Mouse (Mus musculus) bone marrow macrophage, adult 2 months (primary cell): Measurements from ENCODE around the gene Pisd. TPM values are rescaled to one million over a fixed set of nuclear protein-coding genes. Genes with fewer than 3 reads are reported as not detected.
"Not testable (repeated sequence)": the region's sequence is repeated elsewhere in the genome, so short reads cannot be mapped to it uniquely, and the experiment has no call there.

Source experiments
- H3K27ac ChIP-seq: 2 replicates; pipeline ENCODE4 v1.5.1; 2012; ENCODE audit warnings: low read depth, low read length; ENCODE audit not compliant: insufficient read depth
- H3K4me1 ChIP-seq: 2 replicates; pipeline ENCODE4 v1.6.1; 2012; ENCODE audit warnings: low read length; ENCODE audit not compliant: control insufficient read depth, insufficient read depth
- H3K4me3 ChIP-seq: 2 replicates; pipeline ENCODE4 v1.5.1; 2012; ENCODE audit warnings: mild to moderate bottlenecking, low read length, moderate library complexity; ENCODE audit not compliant: insufficient read depth
- CTCF ChIP-seq: IDR thresholded peaks from 2 replicates; pipeline ENCODE4 v1.5.1; 2012; ENCODE audit warnings: low read depth, mild to moderate bottlenecking, low read length, moderate library complexity
- POLR2A ChIP-seq: IDR thresholded peaks from 2 replicates; pipeline ENCODE4 v1.6.1; 2012; ENCODE audit warnings: mild to moderate bottlenecking, low read depth, low read length, borderline replicate concordance
- polyA plus RNA-seq: library from polyadenylated mRNA; stranded (reverse); fragments of >200 nt; gene quantifications from 2 replicates; pipeline ENCODE4 v1.2.4, GENCODE M21; 2012; ENCODE audit not compliant: missing spikeins, insufficient read depth, insufficient read length

Pisd gene
- 103 and 109 TPM in 2 replicates for polyA plus RNA-seq

DNA sequence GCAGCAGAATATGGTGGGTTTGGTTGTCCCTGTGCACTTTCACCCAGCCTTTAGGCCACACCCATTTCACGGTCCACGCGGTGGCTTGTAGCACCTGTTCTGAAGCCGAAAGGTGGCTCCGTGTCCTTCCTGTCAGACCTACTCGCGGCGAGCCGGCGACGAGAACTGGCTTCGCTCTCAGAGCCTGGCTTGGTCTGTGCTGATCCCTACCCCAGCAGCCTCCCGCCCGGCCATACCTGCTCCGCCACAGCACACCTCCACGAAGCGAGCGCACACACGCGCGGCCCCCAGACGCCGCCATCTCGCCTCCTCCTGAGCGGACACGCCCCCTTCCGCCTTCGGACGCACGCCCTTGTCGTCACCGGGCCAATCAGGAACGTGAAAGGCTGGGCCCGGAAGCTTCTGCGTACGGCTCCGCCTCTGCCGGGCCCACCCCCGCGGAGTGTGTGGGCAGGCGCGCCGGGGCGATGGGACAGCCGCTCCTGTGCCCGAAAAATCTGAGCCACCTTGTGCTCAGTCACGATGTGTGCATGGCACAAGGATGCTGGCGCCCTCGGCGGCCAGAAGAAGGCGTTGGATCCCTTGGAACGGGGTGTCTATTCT is at the start of gene Pisd:
TSS of gene Pisd (minus strand) at position 334 of the 603 bp plus-strand sequence.
- TF ChIP-seq CTCF (no peak), POLR2A (no peak; the same call in 1 of the 2 replicates)
- H3K4me1 ChIP-seq = peaks cover 9% of the 10 kb centered on the region
- peak within 1 kb of the TSS; percentile 11; the same call in 1 of the 2 replicates for H3K27ac ChIP-seq
- peak within 1 kb of the TSS; percentile 69 for H3K4me3 ChIP-seq

GRCm38 (mm10) chr5:32834497-32834896 is 49.1 kb upstream of the Pisd start:
- Histone ChIP-seq H3K27ac (no peak overlapping the region), H3K4me3 (no peak overlapping the region), H3K4me1 (no peaks in the 10 kb centered on the region)
- no peak for TF ChIP-seq CTCF
- TF ChIP-seq POLR2A = no peak

GRCm38 (mm10) chr5:32830054-32830453 is 44.6 kb upstream of the Pisd start:
- Histone ChIP-seq H3K4me1 (no peaks in the 10 kb centered on the region), H3K4me3 (no peak overlapping the region), H3K27ac (no peak overlapping the region)
- TF ChIP-seq CTCF (no peak), POLR2A (no peak)

GRCm38 (mm10) chr5:32828766-32829165 is 43.3 kb upstream of the Pisd start:
- H3K4me3 ChIP-seq, H3K27ac ChIP-seq, H3K4me1 ChIP-seq: not testable (repeated sequence)

GRCm38 (mm10) chr5:32827009-32827408 is 41.6 kb upstream of the Pisd start, which contains the start of gene Gm20671:
Gene Gm20671 (minus strand): TSS chr5:32827109.
- Histone ChIP-seq H3K27ac (no peak within 1 kb of the TSS), H3K4me1 (no peaks in the 10 kb centered on the region), H3K4me3 (no peak within 1 kb of the TSS)
- TF ChIP-seq POLR2A (no peak), CTCF (no peak)

- no peaks in the 10 kb centered on the region for H3K4me1 ChIP-seq
- H3K4me3 ChIP-seq = no peak overlapping the region
- H3K27ac ChIP-seq = no peak overlapping the region
- no peak for TF ChIP-seq POLR2A
- TF ChIP-seq CTCF = no peak
Measured at GRCm38 (mm10) chr5:32820471-32820870, 35.0 kb upstream of the Pisd start.

- no peak for TF ChIP-seq CTCF
- no peak for TF ChIP-seq POLR2A
- no peak overlapping the region for H3K27ac ChIP-seq
Measured at GRCm38 (mm10) chr5:32815396-32815795, 29.9 kb upstream of the Pisd start.

GRCm38 (mm10) chr5:32786454-32786853 is 1.0 kb upstream of the Pisd start:
- not testable (repeated sequence) for H3K4me1 ChIP-seq, H3K27ac ChIP-seq, H3K4me3 ChIP-seq

More at GRCm38 (mm10) chr5:32815396-32815795, 29.9 kb upstream of the Pisd start:
- no peak overlapping the region for H3K4me3 ChIP-seq
- no peaks in the 10 kb centered on the region for H3K4me1 ChIP-seq

GRCm38 (mm10) chr5:32784726-32785125 is 720 bp downstream of the Pisd start:
- H3K4me1 ChIP-seq = peaks cover 11% of the 10 kb centered on the region
- no peak overlapping the region for H3K27ac ChIP-seq
- H3K4me3 ChIP-seq = peak overlapping the region; percentile 69
- TF ChIP-seq CTCF (no peak), POLR2A (no peak)

- no peak for TF ChIP-seq POLR2A
- TF ChIP-seq CTCF = no peak
- Histone ChIP-seq H3K4me1 (peaks cover 22% of the 10 kb centered on the region), H3K4me3 (no peak overlapping the region), H3K27ac (no peak overlapping the region)
Measured at GRCm38 (mm10) chr5:32781596-32781995, 3.9 kb downstream of the Pisd start.

- no peak for TF ChIP-seq POLR2A
- TF ChIP-seq CTCF = no peak
- H3K27ac ChIP-seq = no peak overlapping the region
- peaks cover 17% of the 10 kb centered on the region for H3K4me1 ChIP-seq
- no peak overlapping the region for H3K4me3 ChIP-seq
Measured at GRCm38 (mm10) chr5:32778168-32778567, 7.3 kb downstream of the Pisd start.
